Mouse (Mus musculus): ENCODE measurements at regions not wholly inside any gene's neighbourhood (a gene's known extent, or its start where the extent isn't known, plus 50 kb on each side); places are given as distances from the start of the nearest gene placed in this dataset.

- DNase-seq (ENCODE audit: low read depth, low spot score): peak; percentile 29
These were observed 277.6 kb upstream of the Smim15 start for GRCm38 (mm10) chr13:107766397-107767261.

DNA sequence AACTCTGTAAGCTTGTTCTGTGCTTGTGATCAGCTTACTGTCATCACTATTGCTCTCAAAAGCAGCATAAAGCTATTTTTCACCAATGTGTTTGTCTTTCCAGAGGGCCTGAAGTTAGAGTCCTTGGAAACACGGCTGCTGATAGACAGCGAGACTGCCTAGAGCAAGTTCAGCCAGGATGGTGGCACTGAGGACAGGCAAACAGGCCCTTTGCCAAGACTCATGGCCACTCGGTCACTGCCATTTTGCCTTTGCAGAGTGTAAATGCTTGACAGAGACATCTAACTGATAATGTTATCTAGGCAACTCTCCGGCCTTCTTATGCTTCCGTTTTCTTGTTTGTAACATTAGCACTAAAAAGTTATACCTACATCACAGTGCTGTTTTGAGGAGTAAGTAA lies 280.3 kb upstream of the Smim15 start:
- no peak for DNase-seq (ENCODE audit: low read depth, low spot score)

DNA sequence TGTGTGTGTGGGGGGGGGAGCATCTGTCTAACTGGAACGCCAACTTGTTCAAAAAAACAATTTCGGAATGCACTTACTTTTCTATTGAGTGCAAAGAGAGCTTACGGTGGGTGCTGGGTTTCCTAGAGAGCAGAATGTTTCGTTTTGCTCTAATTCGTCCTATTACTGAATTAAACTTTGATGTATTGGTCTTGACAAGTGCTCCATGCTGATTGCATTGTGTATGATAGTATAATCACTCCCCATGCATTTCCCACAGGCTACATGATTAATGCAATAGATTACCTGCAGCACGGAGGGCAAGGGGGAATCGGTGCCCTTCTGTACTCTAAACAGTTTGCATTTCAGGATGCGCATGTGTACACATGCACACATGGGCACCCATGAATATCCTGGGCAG lies 283.7 kb upstream of the Smim15 start:
- no peak for DNase-seq (ENCODE audit: low read depth, low spot score)

DNA sequence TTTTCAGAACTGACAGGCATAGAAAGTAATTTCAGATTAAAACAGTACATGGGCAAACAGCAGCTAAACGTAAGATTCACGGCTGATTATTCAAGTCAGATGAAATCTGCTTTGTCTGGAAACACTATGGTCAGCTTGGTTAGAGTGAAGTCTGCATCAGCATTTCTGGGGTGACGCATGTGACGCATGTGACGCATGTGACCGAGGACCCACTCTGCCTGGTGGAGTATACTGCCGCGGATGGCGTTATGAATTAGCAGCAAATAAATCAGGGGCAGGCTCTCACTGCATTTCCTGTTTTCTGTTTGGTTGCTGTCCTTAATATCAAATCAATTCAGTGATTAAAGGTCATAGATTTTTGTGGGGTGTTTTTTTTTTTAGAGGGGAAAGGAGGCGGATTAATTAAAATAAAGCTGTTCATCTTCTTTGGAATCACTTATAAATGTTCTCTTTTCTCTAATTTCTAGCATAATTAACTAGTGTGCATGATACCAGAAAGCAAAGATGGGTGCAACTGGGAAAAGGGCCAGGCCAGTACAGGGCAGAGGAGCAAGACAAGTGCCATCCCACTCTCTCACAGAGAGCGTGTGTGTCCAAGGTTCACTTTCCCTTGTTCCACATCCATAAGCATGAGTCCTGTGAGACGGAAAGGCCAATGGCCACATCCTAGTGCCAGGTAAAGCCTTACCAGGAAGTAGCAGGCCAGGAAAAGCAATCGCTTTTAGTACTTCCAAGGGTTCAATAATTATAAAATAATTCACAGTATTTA lies 285.7 kb upstream of the Smim15 start:
- no peak for DNase-seq (ENCODE audit: low read depth, low spot score)

DNA sequence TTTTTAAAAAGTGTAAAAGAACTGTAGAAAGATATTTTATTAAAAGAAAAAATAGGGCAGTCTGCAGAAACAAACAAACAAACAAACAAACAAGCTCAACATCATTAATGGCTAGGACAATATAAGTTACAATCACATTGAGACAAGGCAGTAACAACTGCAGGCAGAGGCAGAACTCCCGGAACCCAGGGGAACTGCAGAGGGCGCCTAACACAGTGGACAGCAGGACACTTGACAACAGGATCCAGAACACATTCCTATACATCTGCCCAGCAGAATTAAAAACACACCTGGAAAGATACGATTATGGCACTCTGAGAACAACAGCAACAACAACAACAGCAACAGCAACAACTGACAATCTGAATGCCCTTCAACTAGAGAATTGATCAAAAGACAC lies 291.5 kb upstream of the Smim15 start:
- no peak for DNase-seq (ENCODE audit: low read depth, low spot score)

DNA sequence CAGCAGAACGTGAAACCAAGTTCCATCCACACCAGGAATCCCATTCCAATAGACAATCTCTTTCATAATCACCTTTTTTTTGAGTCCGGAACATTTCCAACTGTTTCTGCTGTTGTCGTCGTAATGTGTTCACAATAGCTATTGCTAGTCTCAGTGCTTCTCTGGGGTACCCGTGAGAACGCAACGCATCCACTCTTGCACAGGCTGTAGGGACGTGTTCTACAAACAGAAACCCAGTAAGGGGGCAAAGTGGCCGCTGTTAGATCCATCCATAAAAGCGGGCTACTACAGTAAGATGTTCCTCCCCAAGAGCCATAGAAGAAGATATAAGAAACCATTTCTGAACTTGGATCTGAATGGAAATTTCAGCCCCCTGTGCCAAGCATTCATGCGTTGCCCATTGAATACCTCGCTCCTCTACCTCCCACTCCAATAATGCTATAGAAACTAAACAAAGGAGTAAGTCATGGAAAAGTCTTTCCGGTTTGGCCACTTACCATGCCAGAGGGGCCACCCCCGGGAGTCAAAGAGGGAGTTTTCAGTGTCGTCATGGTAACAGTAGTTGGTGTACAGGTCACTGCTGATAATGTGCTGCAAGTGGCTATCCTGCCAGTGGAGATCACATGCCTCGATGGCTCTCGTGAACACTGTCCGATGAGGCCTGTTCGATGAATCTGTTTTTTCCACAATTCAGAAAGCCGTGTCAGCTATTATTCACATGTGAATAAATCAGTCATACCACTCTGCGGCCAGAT lies 300.6 kb upstream of the Smim15 start:
- no peak for DNase-seq (ENCODE audit: low read depth, low spot score)

DNA sequence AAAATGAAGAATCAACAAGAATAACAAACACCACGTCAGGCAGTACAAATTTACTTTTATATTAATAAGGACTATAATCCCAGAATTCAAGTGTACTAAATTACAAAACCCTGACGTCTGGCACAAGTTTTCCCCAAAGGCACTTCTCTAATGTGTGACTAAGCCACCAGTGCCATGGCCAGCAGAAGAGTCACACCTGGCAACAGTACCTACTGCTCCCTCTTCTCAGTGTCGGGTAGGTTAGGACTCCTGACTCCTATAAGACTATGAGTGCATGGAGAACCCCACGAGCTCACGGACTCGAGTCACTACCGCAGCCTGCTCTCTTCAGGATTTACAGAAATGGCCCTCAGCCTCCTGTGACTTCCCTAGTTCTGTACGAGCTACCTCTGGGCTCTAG lies 307.7 kb upstream of the Smim15 start:
- DNase-seq (ENCODE audit: low read depth, low spot score): no peak

DNA sequence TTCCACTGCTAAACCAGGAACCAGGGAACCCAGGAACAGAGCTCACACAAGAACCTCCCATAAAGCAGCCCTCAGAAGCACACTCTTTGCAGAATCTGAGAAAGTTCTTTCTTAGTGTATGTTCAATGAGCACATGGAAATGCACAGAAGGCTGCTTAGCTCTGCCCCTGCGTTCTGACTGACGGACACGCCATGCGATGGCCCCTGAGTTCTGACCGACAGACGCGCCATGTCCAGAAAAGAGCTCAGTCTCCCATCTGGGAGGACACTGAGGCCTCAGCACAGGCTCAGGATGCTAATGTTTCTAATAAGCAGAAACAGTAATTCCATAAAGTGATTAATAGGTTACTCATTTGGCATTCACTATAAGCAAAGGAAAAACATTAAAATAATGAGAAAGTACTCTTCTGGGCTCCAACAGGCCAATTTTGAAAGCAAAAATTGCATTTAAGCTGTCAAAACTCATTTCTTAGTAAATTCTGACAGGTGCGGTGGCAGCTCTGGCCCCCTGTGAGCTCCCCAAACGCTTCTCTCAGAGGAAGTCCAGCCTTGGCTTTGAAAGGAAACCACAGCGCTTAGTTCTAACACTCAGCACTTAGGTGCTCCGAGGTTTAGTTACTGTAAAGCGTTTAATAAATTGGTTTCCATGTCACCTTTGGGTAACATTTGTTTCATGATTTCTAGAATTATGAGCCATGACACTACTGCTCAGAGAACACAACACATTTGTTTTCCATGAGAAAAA lies 309.9 kb upstream of the Smim15 start:
- DNase-seq (ENCODE audit: low read depth, low spot score): no peak

DNA sequence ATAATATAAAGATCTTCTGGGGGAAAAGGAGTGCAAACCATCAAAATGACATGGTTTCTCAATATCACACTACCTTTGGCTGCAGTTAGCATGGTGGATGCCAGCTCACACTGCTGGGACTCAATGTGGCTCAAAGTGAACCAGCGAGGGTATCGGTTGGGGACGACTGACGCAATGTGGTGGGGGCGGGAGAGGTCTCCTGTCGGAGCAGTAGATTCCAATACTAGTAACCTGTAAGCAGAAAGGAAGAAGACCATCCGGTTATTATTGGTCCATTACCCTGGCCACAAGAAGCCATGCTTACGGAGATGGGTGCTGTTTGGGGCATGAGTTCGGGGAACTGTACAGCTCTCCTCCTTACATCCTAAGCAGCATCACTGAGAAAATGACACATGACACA lies 313.3 kb upstream of the Smim15 start:
- no peak for DNase-seq (ENCODE audit: low read depth, low spot score)

DNA sequence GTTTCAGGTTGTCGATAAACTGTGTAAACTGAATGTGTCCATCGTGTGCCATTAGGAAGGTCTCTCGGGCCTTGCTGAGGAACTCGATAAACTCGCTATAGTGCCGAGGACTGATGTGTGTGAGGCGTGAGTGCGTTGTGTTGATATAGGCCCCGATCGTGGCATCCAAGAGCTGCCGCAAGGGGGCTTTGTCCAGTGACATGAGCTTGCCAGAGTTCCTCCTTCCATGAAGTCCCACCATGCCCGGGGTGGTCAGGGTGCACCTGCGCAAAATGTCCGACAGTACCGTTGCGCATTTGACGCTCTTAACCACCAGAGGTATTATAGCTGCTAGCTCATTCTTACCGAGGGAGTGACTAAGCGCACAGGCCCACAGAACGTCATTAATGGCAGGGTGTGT lies 317.8 kb upstream of the Smim15 start:
- DNase-seq (ENCODE audit: low read depth, low spot score): no peak

DNA sequence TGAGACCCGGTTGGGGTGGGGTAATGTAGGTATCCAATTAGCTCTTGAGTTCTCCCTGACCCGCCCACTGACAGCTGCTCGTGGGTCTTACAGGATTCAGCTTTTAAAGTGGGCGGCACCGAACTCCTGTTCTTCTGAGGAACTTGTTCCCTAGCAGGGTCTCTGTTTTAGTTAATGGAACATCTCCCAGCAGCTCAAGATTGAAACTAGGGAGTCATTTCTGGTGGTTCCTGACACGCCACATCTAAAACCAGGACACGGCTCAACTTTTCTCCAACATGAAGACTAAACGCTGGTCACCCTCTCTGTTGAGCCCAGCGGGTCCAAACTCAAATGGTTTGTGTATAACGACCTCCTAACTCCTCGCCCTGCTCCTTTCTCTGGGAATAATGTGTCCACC lies 322.3 kb upstream of the Smim15 start:
- no peak for DNase-seq (ENCODE audit: low read depth, low spot score)

- no peak for DNase-seq (ENCODE audit: low read depth, low spot score)
These were observed 323.2 kb upstream of the Smim15 start for GRCm38 (mm10) chr13:107720874-107721574.

GRCm38 (mm10) chr13:107718973-107719620 lies 325.1 kb upstream of the Smim15 start:
- DNase-seq (ENCODE audit: low read depth, low spot score): peak; percentile 22

DNA sequence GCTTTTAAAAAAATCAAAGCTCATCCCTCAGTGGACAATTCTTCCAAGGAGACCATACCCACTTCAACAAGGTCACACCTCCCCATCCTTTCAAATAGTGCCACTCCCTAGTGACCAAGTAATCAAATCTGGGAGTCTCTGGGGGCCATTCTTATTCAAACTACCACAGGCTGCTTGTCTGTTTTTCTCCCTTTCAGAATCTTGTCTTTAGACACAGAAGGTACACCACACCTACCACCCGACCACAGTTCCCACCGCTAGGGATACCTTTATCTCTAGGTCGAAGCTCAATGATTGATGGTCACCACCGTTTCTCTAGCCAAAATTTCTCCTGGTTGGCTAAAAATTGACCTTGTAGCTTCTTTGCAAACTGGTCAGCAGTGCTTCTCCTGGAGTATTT lies 328.6 kb upstream of the Smim15 start:
- DNase-seq (ENCODE audit: low read depth, low spot score): no peak

GRCm38 (mm10) chr13:107714001-107714400 lies 330.2 kb upstream of the Smim15 start:
- no peak for DNase-seq (ENCODE audit: low read depth, low spot score)

DNA sequence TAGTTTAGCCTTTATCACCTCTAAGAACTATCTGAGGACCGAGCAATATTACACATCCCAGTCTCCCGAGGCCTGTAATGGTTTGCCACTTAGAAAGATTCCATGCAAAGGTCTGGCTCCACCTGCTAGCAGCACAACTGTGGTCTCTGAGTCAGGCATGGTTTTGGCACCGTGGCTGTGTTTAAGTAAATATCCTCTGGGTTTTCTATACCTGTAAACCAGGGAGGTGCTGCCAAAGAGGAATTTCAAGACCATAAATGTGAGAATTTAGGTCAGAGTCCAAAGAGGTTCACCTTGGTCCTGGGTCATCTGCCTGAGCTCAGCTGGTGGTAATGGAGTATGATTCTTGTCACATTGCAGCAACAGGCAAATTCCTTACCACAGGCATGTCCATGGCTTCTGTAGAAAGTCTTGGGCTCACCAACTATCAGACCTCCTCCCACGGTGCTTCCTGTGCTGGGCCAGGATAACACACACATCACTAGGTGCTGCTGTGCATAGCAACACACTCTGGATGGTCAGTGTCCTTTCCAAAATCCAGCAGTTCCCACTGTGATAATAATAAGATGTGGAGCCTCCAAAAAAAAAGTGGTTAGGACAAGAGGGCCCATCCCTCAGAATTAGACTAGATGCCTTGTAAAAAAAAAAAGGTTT lies 332.8 kb upstream of the Smim15 start:
- DNase-seq (ENCODE audit: low read depth, low spot score): no peak

DNA sequence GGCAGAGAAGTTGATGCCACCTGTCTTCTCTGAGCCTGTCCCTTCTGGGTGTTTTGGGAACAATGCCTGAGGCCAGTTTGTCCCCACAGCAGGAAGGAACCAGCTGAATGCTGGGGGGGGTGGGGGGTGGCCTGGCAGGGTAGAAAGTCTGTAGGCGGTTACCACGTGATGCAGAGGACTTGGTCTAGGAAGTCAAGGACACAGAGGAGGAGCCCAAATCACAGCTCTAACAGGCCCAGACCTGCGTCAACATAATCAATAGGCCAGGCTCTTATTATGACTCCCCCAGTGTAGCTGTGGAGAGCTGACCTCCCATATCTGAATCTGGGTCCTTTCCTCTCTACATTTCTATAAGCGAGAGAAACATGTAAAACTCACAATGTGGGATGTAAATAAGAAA lies 333.9 kb upstream of the Smim15 start:
- no peak for DNase-seq (ENCODE audit: low read depth, low spot score)

DNA sequence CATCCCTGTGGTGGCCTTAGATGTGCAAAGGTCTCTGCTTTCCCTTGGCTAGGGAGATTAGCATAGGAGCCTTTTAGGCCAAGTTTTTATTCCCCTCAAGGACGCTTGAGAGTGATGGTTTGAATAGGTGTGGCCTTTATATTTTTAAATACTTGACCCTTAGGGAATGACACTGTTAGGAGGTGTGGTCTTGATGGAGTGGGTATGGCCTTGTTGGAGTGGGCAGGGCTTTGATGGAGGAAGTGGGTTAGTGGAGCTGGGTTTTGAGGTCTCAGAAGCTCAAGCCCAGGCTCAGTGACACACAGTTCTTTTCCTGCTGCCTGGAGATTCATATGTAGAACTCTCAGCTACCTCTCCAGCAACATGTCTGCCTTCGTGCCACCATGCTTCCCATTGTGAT lies 334.4 kb upstream of the Smim15 start:
- no peak for DNase-seq (ENCODE audit: low read depth, low spot score)

DNA sequence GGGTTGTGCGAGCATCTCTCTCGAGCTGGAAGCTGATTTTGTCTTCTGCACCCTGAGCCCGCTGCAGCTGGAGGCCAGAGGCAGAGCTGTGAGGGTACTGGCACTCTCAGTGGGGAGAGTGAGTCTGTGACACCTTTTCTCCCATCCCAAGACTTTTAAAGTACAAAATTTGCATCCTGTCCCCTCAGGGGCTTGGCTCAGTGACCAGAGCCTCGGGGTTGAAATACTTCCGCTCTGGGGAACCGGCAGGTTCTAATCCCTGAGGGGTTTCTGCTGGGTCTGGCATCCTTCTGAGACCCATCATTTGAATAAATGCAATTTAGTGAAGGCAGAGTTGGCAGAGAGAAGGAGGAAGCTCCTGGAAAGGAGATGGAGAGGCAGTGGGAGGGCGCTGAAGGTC lies 340.5 kb upstream of the Smim15 start:
- DNase-seq (ENCODE audit: low read depth, low spot score): no peak
